Mouse (Mus musculus): Measurements from ENCODE around the gene Ccdc63. TPM values are rescaled to one million over a fixed set of nuclear protein-coding genes. Genes with fewer than 3 reads are reported as not detected.

The Ccdc63 gene
- polyA plus RNA-seq, 1 experiment from 2014 or later = not detected

- no peak overlapping the region for H3K4me3 ChIP-seq
- no peak overlapping the region for H3K27ac ChIP-seq
- WGBS = 77% methylated on average over 3 of the region's 3 CpGs
- no peak for DNase-seq (ENCODE audit: low spot score)
- H3K4me1 ChIP-seq = no peaks in the 10 kb centered on the region
- H3K36me3 ChIP-seq = no peaks in the 10 kb centered on the region
- no peaks in the 10 kb centered on the region for H3K9me3 ChIP-seq (replicated peaks)
- no peaks in the 10 kb centered on the region for H3K27me3 ChIP-seq (ENCODE audit: low read depth, poor library complexity, severe bottlenecking)
These were observed 54.5 kb downstream of the Ccdc63 start for GRCm38 (mm10) chr5:122086121-122086520.

- WGBS = 84% methylated on average over 7 of the region's 7 CpGs
- H3K27me3 ChIP-seq (ENCODE audit: low read depth, poor library complexity, severe bottlenecking) = no peaks in the 10 kb centered on the region
- no peak overlapping the region for H3K4me3 ChIP-seq
- H3K36me3 ChIP-seq = no peaks in the 10 kb centered on the region
- H3K9me3 ChIP-seq (replicated peaks) = no peaks in the 10 kb centered on the region
- no peak for DNase-seq (ENCODE audit: low spot score)
- no peak overlapping the region for H3K27ac ChIP-seq
- no peaks in the 10 kb centered on the region for H3K4me1 ChIP-seq
These were observed 55.3 kb downstream of the Ccdc63 start for GRCm38 (mm10) chr5:122085291-122085690.

DNA sequence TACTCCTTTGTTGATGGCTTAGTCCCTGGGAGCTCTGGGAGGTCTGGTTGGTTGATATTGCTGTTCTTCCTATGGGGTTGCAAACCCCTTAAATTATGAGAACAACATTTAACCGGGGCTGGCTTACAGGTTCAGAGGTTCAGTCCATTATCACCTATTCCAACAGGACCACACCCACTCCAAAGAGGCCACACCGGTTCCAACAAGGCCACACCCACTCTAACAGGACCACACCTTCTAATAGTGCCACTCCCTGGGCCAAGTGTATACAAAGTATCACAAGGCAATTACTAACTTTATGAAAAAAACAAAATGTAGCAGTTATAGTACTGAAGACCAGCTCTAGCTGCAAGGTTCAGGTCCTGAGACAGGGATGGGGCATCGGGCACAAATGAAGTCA lies 56.2 kb downstream of the Ccdc63 start:
- Histone ChIP-seq H3K27ac (no peak overlapping the region), H3K36me3 (no peaks in the 10 kb centered on the region), H3K9me3 (replicated peaks) (no peaks in the 10 kb centered on the region), H3K27me3 (ENCODE audit: low read depth, poor library complexity, severe bottlenecking) (no peaks in the 10 kb centered on the region), H3K4me3 (no peak overlapping the region), H3K4me1 (peaks cover under 1% of the 10 kb centered on the region; the same call in 1 of the 2 replicates)
- no peak for DNase-seq (ENCODE audit: low spot score)
- WGBS = 73% methylated on average over 3 of the region's 3 CpGs

GRCm38 (mm10) chr5:122083282-122083681 lies 57.3 kb downstream of the Ccdc63 start:
- WGBS = 89% methylated on average over 2 of the region's 2 CpGs
- no peaks in the 10 kb centered on the region for H3K9me3 ChIP-seq (replicated peaks)
- H3K4me3 ChIP-seq = no peak overlapping the region
- no peaks in the 10 kb centered on the region for H3K36me3 ChIP-seq
- no peak overlapping the region for H3K27ac ChIP-seq
- no peaks in the 10 kb centered on the region for H3K27me3 ChIP-seq (ENCODE audit: low read depth, poor library complexity, severe bottlenecking)
- H3K4me1 ChIP-seq = peaks cover 7% of the 10 kb centered on the region; the same call in 1 of the 2 replicates
- no peak for DNase-seq (ENCODE audit: low spot score)

- no peak for DNase-seq (ENCODE audit: low spot score)
- Histone ChIP-seq H3K4me3 (no peak overlapping the region), H3K27ac (no peak overlapping the region), H3K36me3 (no peaks in the 10 kb centered on the region), H3K4me1 (peaks cover 9% of the 10 kb centered on the region; the same call in 1 of the 2 replicates), H3K9me3 (replicated peaks) (no peaks in the 10 kb centered on the region), H3K27me3 (ENCODE audit: low read depth, poor library complexity, severe bottlenecking) (no peaks in the 10 kb centered on the region)
- 92% methylated on average over 13 of the region's 13 CpGs for WGBS
These were observed 59.2 kb downstream of the Ccdc63 start for GRCm38 (mm10) chr5:122081471-122081870.

- 91% methylated on average over 11 of the region's 11 CpGs for WGBS
- Histone ChIP-seq H3K4me1 (peaks cover 12% of the 10 kb centered on the region; the same call in 1 of the 2 replicates), H3K9me3 (replicated peaks) (no peaks in the 10 kb centered on the region), H3K4me3 (no peak overlapping the region), H3K36me3 (no peaks in the 10 kb centered on the region), H3K27me3 (ENCODE audit: low read depth, poor library complexity, severe bottlenecking) (no peaks in the 10 kb centered on the region), H3K27ac (no peak overlapping the region)
- no peak for DNase-seq (ENCODE audit: low spot score)
These were observed 59.7 kb downstream of the Ccdc63 start for GRCm38 (mm10) chr5:122080930-122081329.

GRCm38 (mm10) chr5:122079796-122080195 lies 60.8 kb downstream of the Ccdc63 start:
- Histone ChIP-seq H3K4me1 (peaks cover 12% of the 10 kb centered on the region; the same call in 1 of the 2 replicates), H3K9me3 (replicated peaks) (no peaks in the 10 kb centered on the region), H3K27ac (no peak overlapping the region), H3K36me3 (no peaks in the 10 kb centered on the region), H3K4me3 (no peak overlapping the region), H3K27me3 (ENCODE audit: low read depth, poor library complexity, severe bottlenecking) (no peaks in the 10 kb centered on the region)
- WGBS = 81% methylated on average over 7 of the region's 7 CpGs
- no peak for DNase-seq (ENCODE audit: low spot score)

GRCm38 (mm10) chr5:122077244-122077643 lies 63.4 kb downstream of the Ccdc63 start:
- 84% methylated on average over 4 of the region's 4 CpGs for WGBS

GRCm38 (mm10) chr5:122075736-122076135 lies 64.9 kb downstream of the Ccdc63 start:
- DNase-seq (ENCODE audit: low spot score) = no peak
- H3K27ac ChIP-seq = no peak overlapping the region
- no peak overlapping the region for H3K4me3 ChIP-seq
- H3K4me1 ChIP-seq = peaks cover 17% of the 10 kb centered on the region; the same call in 1 of the 2 replicates
- no peaks in the 10 kb centered on the region for H3K27me3 ChIP-seq (ENCODE audit: low read depth, poor library complexity, severe bottlenecking)
- 54% methylated on average over 3 of the region's 3 CpGs for WGBS
- H3K36me3 ChIP-seq = no peaks in the 10 kb centered on the region
- no peaks in the 10 kb centered on the region for H3K9me3 ChIP-seq (replicated peaks)

More at GRCm38 (mm10) chr5:122077244-122077643, 63.4 kb downstream of the Ccdc63 start:
- H3K27ac ChIP-seq = no peak overlapping the region
- H3K36me3 ChIP-seq = no peaks in the 10 kb centered on the region
- no peaks in the 10 kb centered on the region for H3K27me3 ChIP-seq (ENCODE audit: low read depth, poor library complexity, severe bottlenecking)
- H3K4me1 ChIP-seq = peaks cover 12% of the 10 kb centered on the region; the same call in 1 of the 2 replicates
- H3K4me3 ChIP-seq = no peak overlapping the region
- DNase-seq (ENCODE audit: low spot score) = no peak
- H3K9me3 ChIP-seq (replicated peaks) = no peaks in the 10 kb centered on the region

DNA sequence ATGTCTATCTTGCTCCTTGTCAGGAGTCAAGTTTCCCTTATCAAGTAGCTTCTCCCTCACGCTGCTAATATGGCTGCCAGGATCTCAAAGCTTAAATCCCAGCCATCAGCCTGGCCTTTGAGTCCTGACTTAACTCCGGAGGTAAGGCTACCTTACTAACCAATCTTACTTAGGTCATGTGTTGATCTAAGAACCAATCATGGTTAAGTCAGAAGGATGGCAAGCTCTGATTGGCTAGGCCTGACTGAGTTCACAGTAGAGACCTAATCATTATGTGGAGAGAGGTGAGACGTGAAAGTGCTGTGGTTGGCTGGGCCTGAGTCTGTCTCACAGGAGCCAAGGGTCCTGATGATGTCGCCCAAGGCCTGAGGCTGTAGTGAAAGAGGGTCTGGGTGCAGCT lies 68.6 kb downstream of the Ccdc63 start:
- WGBS = 75% methylated on average over 4 of the region's 4 CpGs
- H3K9me3 ChIP-seq (replicated peaks) = no peaks in the 10 kb centered on the region
- no peaks in the 10 kb centered on the region for H3K27me3 ChIP-seq (ENCODE audit: low read depth, poor library complexity, severe bottlenecking)
- no peak overlapping the region for H3K4me3 ChIP-seq
- peaks cover 10% of the 10 kb centered on the region; the same call in 1 of the 2 replicates for H3K4me1 ChIP-seq
- no peak for DNase-seq (ENCODE audit: low spot score)
- H3K36me3 ChIP-seq = no peaks in the 10 kb centered on the region
- H3K27ac ChIP-seq = no peak overlapping the region

GRCm38 (mm10) chr5:122070963-122071800 lies 69.4 kb downstream of the Ccdc63 start:
- H3K36me3 ChIP-seq = no peaks in the 10 kb centered on the region
- H3K27me3 ChIP-seq (ENCODE audit: low read depth, poor library complexity, severe bottlenecking) = no peaks in the 10 kb centered on the region
- no peak for DNase-seq (ENCODE audit: low spot score)
- 0 out of 2 replicates have a peak, but pooled peaks cover 5% of the 10 kb centered on the region for H3K4me1 ChIP-seq
- H3K27ac ChIP-seq = peak overlapping the region; percentile 14; the same call in 1 of the 2 replicates
- H3K4me3 ChIP-seq = no peak overlapping the region
- WGBS = 92% methylated on average over 16 of the region's 16 CpGs
- no peaks in the 10 kb centered on the region for H3K9me3 ChIP-seq (replicated peaks)

DNA sequence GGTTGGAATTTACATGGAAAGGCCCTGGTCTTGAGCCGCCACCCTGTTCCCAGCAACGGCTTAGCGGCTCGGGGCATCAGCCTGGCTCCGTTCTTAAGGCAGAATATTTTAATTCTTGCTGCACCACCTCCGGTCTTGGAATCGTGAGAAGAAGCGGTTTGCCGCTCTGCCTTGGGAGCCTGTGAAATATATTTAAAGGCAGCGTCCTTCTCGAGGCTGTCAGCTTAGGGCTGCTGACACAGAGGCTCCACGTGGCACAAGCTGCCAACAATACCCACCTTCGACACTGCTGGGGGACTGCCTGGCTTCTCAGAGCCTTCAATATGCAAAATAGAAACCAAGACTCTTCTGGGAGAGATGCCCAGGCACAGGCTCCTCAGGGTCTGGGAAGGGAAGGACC lies 72.1 kb downstream of the Ccdc63 start:
- Histone ChIP-seq H3K27ac (no peak overlapping the region), H3K4me3 (no peak overlapping the region), H3K27me3 (ENCODE audit: low read depth, poor library complexity, severe bottlenecking) (no peaks in the 10 kb centered on the region), H3K4me1 (0 out of 2 replicates have a peak, but pooled peaks cover 5% of the 10 kb centered on the region), H3K36me3 (no peaks in the 10 kb centered on the region), H3K9me3 (replicated peaks) (no peaks in the 10 kb centered on the region)
- no peak for DNase-seq (ENCODE audit: low spot score)
- 79% methylated on average over 13 of the region's 13 CpGs for WGBS

DNA sequence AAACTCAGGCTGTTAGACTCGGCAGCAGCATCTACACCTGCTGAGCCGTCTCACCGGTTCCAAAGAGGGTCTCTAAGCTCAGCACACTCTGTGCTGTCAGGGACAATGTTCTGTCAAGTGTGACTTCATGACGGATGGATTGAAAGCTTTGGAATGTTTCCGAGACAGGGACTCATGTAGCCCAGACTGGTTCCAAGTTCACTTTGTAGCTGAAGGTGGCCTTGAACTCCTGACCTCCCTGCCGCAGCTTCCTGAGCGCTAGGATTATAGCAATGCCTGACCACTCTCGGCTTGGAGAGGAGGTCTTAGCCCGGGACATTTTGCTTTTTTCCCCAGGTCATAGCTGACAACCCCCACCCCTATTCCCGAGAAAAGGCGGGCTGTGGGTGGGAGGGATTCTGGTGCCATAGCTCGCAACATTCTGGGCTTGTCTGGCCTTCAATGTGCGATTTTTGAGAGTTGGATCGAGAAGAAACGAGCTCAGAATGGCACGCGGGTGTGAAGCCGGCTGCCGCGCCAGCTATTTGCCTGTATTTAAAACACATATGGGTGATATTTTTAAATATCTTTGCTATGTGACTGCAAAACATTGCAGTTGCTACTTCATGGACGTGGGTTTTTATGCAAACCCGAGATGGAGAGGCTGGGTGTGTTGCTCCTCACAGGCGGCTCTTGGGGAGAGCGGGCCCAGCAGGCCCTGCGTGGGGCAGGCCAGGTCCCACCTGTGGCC lies 77.3 kb downstream of the Ccdc63 start:
- H3K27me3 ChIP-seq (ENCODE audit: low read depth, poor library complexity, severe bottlenecking) = no peaks in the 10 kb centered on the region
- no peak overlapping the region for H3K27ac ChIP-seq
- H3K4me1 ChIP-seq = peaks cover 34% of the 10 kb centered on the region
- H3K36me3 ChIP-seq = no peaks in the 10 kb centered on the region
- H3K4me3 ChIP-seq = no peak overlapping the region
- no peaks in the 10 kb centered on the region for H3K9me3 ChIP-seq (replicated peaks)
- no peak for DNase-seq (ENCODE audit: low spot score)
- WGBS = 81% methylated on average over 25 of the region's 25 CpGs

Measured in limb, embryonic 10.5 days (tissue).